Comparison of ENCODE assay signal across 8 mouse cellular contexts in genomic region chr14:34810763-34811489, GRCm38 (mm10). TPM values are rescaled to one million over a fixed set of nuclear protein-coding genes. Genes with fewer than 3 reads are reported as not detected.
DNase-seq lines count a peak whose midpoint lies in the region; ATAC-seq and TF ChIP-seq lines count a peak whose summit lies in the region.

No protein-coding gene starts in this region.

- intact Hi-C loops in left cerebral cortex, postnatal 4 days (cut with DNase I): loop anchor here (5.0 kb wide), 1 partner anchor 1966 kb away; no protein-coding TSS in a partner anchor

- peak; percentile 92 for ATAC-seq in forebrain, embryonic 16.5 days
- peak; percentile 92 for ATAC-seq in hindbrain, embryonic 16.5 days

- H3K36me3 ChIP-seq in kidney, adult 2 months (ENCODE audit: control insufficient read depth, insufficient read depth, low read length): no peaks in the 10 kb centered on the region
- no peaks in the 10 kb centered on the region for H3K36me3 ChIP-seq in forebrain, embryonic 16.5 days (ENCODE audit: control insufficient read depth, insufficient read depth)
- H3K36me3 ChIP-seq in hindbrain, embryonic 16.5 days (ENCODE audit: control insufficient read depth, insufficient read depth, low read length): no peaks in the 10 kb centered on the region

- no peaks in the 10 kb centered on the region for H3K27me3 ChIP-seq in kidney, adult 2 months (replicated peaks; ENCODE audit: control insufficient read depth, insufficient read depth, low read length)
- H3K27me3 ChIP-seq in forebrain, embryonic 16.5 days (replicated peaks; ENCODE audit: control insufficient read depth, insufficient read depth, low read length): peaks cover 5% of the 10 kb centered on the region
- no peaks in the 10 kb centered on the region; the same call in 1 of the 2 replicates for H3K27me3 ChIP-seq in hindbrain, embryonic 16.5 days (replicated peaks; ENCODE audit: control insufficient read depth, insufficient read depth, low read length)

- H3K4me3 ChIP-seq in kidney, adult 2 months (ENCODE audit: insufficient read depth, low read depth, low read length): no peak overlapping the region
- H3K4me3 ChIP-seq in forebrain, embryonic 16.5 days (replicated peaks; ENCODE audit: low read length): peak overlapping the region; percentile 26
- H3K4me3 ChIP-seq in hindbrain, embryonic 16.5 days (ENCODE audit: low read length): peak overlapping the region; percentile 29

- H3K9me3 ChIP-seq in forebrain, embryonic 16.5 days (ENCODE audit: control insufficient read depth, low read length): no peaks in the 10 kb centered on the region
- no peaks in the 10 kb centered on the region for H3K9me3 ChIP-seq in hindbrain, embryonic 16.5 days (ENCODE audit: control insufficient read depth, low read length)

- no peaks in the 10 kb centered on the region for H3K4me1 ChIP-seq in kidney, adult 2 months (ENCODE audit: control insufficient read depth, insufficient read depth, low read length)
- H3K4me1 ChIP-seq in forebrain, embryonic 16.5 days (replicated peaks; ENCODE audit: control insufficient read depth, insufficient read depth, low read length): peaks cover 5% of the 10 kb centered on the region
- no peaks in the 10 kb centered on the region for H3K4me1 ChIP-seq in hindbrain, embryonic 16.5 days (ENCODE audit: control insufficient read depth, insufficient read depth, low read depth, low read length)

- H3K9ac ChIP-seq in forebrain, embryonic 16.5 days (replicated peaks; ENCODE audit: low read depth, low read length): peak overlapping the region; percentile 19; the same call in 1 of the 2 replicates
- peak overlapping the region; percentile 49; the same call in 1 of the 2 replicates for H3K9ac ChIP-seq in hindbrain, embryonic 16.5 days (ENCODE audit: low read depth, low read length)

- WGBS in kidney, adult 2 months: 19% methylated on average over 16 of the region's 16 CpGs
- WGBS in forebrain, embryonic 16.5 days: 17% methylated on average over 16 of the region's 16 CpGs
- 22% methylated on average over 16 of the region's 16 CpGs for WGBS in hindbrain, embryonic 16.5 days

- no peak for TF ChIP-seq POLR2A in kidney, adult 2 months (IDR thresholded peaks at IDR 0.05; ENCODE audit: low read depth, low read length)

- H3K27ac ChIP-seq in kidney, adult 2 months (ENCODE audit: insufficient read depth, low read depth, low read length): no peak overlapping the region
- H3K27ac ChIP-seq in forebrain, embryonic 16.5 days (ENCODE audit: low read length): no peak overlapping the region
- no peak overlapping the region for H3K27ac ChIP-seq in hindbrain, embryonic 16.5 days (ENCODE audit: low read depth, low read length)

- DNase-seq in kidney, adult 2 months: peak; percentile 59
- DNase-seq in kidney, adult 11 months: no peak
- peak; percentile 64 to 80 for DNase-seq in cerebellum, adult 18-20 months
- DNase-seq in left cerebral cortex, postnatal 4 days: peak; percentile 89
- peak; percentile 56 for DNase-seq in naive thymus-derived CD4-positive, alpha-beta T cell, adult 2 months (ENCODE audit: low read depth)
- peak; percentile 69 for DNase-seq in testis, postnatal 14 days (ENCODE audit: low spot score)

- peak; percentile 90 for TF ChIP-seq CTCF in kidney, adult 2 months (conservative IDR thresholded peaks at IDR 0.05; ENCODE audit: insufficient read depth, insufficient read length, low read depth, low read length)

- peak overlapping the region; percentile 51 for H3K4me2 ChIP-seq in forebrain, embryonic 16.5 days (ENCODE audit: low read length)
- peak overlapping the region; percentile 63 for H3K4me2 ChIP-seq in hindbrain, embryonic 16.5 days (ENCODE audit: low read length)

RNA-seq across cellular contexts. Expression of gene Grid1, which starts 9.0 kb away (rescaled TPM):
- 1.3 and 1.4 TPM in 2 replicates for polyA plus RNA-seq in kidney, adult 2 months (2012; rRNA removed)
- polyA plus RNA-seq in forebrain, embryonic 16.5 days (2015; fragmentation: Nextera tagmentation; extraction: Ambion mirVana): 2.3 and 4.5 TPM in 2 replicates
- polyA plus RNA-seq in hindbrain, embryonic 16.5 days (2015; fragmentation: Nextera tagmentation; extraction: Ambion mirVana): 5.8 and 7.1 TPM in 2 replicates
- 10 to 100 TPM; 42.9 to 51.1 TPM for total RNA-seq in left cerebral cortex, postnatal 4 days (2021)
